Mouse (Mus musculus) embryonic fibroblast, embryonic 13.5 days (primary cell): ENCODE measurements at regions not wholly inside any gene's neighbourhood (a gene's known extent, or its start where the extent isn't known, plus 50 kb on each side); places are given as distances from the start of the nearest gene placed in this dataset.

ENCODE experiments used
- CTCF ChIP-seq: IDR thresholded peaks from 2 replicates; pipeline ENCODE4 v1.5.1; 2011; ENCODE audit warnings: mild to moderate bottlenecking, control low read depth, low read length, moderate library complexity, borderline replicate concordance; ENCODE audit not compliant: insufficient read depth
- POLR2A ChIP-seq: IDR thresholded peaks from 2 replicates; pipeline ENCODE4 v1.6.1; 2011; ENCODE audit warnings: low read depth, mild to moderate bottlenecking, control low read depth, low read length, moderate library complexity

- TF ChIP-seq CTCF (no peak), POLR2A (no peak)
Measured at GRCm38 (mm10) chr2:166383356-166383755, 227.9 kb upstream of the Sulf2 start.
